Mouse (Mus musculus): ENCODE data around the gene Scgb1b12.
"Not testable (repeated sequence)": the region's sequence is repeated elsewhere in the genome, so short reads cannot be mapped to it uniquely, and the experiment has no call there.

The Scgb1b12 gene

DNA sequence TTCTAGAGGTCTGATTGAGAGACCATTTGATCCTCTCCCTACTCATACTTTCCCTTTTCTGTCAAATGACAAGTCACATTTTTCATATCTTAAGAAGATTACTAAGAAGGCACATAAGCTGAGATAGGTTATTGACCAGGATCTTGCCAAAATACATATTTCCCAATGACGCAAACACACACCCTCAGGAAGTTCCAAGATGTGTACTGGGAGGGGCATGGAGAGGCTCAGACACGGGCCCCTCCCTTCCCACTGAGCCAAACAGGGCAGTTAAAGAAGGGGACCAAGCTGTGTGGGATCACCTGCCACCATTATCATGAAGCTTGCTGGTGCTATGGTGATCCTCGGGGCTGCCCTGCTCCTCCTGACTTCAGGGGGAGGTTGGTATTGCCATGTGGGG, at the start of gene Scgb1b12:
Gene Scgb1b12 (plus strand): TSS at position 301 of the 400 bp plus-strand sequence.
- not testable (repeated sequence) for DNase-seq (ENCODE audit: low read depth, low spot score)

DNA sequence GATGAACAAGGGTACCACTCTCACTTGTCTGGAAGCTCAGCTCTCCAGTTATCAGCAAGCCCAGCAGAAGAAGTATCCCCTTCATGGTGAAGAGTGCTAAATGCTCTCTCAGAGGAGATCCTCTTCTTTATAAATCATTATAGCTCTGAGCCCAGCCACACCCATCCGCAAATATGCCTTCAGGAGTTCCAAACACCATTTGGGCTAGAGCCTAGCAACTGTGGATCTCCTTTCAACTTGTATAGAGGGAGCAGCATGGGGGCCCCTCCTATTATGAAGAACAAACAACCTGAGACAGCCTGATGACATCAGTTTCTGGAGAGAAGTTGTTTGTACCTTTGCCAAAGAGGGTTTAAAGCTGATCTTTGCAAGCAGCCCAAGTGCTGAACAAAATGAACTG, 6.8 kb upstream of the Scgb1b12 start, which contains the start of gene Scgb2b12:
Gene Scgb2b12 (minus strand): TSS at position 101 of the 400 bp plus-strand sequence.
- DNase-seq (ENCODE audit: low read depth, low spot score) = not testable (repeated sequence)
